9 mouse cellular contexts compared by ENCODE assay signal in the genomic region with DNA sequence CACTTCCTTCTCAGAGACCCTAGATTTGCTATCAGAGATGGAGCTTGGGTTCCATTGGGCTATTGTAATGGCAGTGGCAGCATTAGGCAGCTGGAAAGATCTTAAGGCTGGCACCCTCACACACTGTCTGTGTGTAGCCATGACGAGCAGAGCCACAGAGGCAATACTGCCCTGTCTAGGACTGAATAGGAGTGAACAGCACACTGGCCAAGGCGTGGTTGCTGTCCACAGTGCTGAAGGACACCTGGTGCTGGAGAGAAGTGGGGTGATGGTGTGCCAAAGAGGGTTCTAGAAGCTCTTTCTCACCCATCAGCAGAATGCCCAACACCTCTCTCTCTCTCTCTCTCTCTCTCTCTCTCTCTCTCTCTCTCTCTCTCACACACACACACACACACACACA.
A peak's percentile ranks its signal among the peaks of the same experiment; 100 is the strongest.
DNase-seq lines count a peak whose midpoint lies in the region; TF ChIP-seq lines count a peak whose summit lies in the region.
"Had no signal": no experiment of that assay in that cellular context is flagged by ENCODE, and none has a peak within 500 bp of the region (broad histone marks: within the 10 kb centered on the region; RNA-seq: fewer than 3 reads in every experiment).

No protein-coding gene starts in this region.

- no peak overlapping the region for H3K4me2 ChIP-seq in myocyte (ENCODE audit: low read depth)

- TF ChIP-seq POLR2A in myocyte (IDR thresholded peaks at IDR 0.05; ENCODE audit: insufficient read length, low read depth), result no peak

- H3K79me2 ChIP-seq in myocyte (ENCODE audit: control insufficient read depth, insufficient read depth), result no peaks in the 10 kb centered on the region

- no peaks in the 10 kb centered on the region for H3K27me3 ChIP-seq in myocyte (ENCODE audit: control insufficient read depth, insufficient read depth, insufficient read length)

- no peak overlapping the region for H3K4me3 ChIP-seq in myocyte

- peak; percentile 12 to 36 for DNase-seq in adrenal gland, postnatal 36 days
- no peak for DNase-seq in adrenal gland, adult (ENCODE audit: inconsistent age in 2 of 2, low spot score in 1 of 2)
- peak; percentile 28 for DNase-seq in lung, postnatal 10 days
- no peak for DNase-seq in lung, postnatal 14 days
- DNase-seq in embryo, embryonic 10.5 days (ENCODE audit: low spot score), result peak; percentile 60
- DNase-seq in natural killer cell, adult 2 months (ENCODE audit: low spot score in 2 of 2), result no peak
- DNase-seq in cerebellum, postnatal 14 days, result no peak
- DNase-seq: gastrocnemius, postnatal 36 days had no signal

- no peak overlapping the region for H3ac ChIP-seq in myocyte (ENCODE audit: control insufficient read depth, insufficient read length)

- no peaks in the 10 kb centered on the region for H3K36me3 ChIP-seq in myocyte (ENCODE audit: control insufficient read depth, insufficient read depth)

TF ChIP-seq in myocyte, 11 proteins besides CTCF, POLR2A, EP300 and RAD21:
- TF ChIP-seq REST (IDR thresholded peaks at IDR 0.05; ENCODE audit: insufficient read depth, insufficient read length) (peak; percentile 97), POLR2AphosphoS2 (IDR thresholded peaks at IDR 0.05; ENCODE audit: insufficient read length, low read depth) (no peak)

Comparison
In these comparisons a context has a peak if more than half of its experiments do, and no peak if none do; other contexts are left out.
1. DNase-seq: peak in adrenal gland, postnatal 36 days (2 of 2), lung, postnatal 10 days (single experiment) and embryo, embryonic 10.5 days (single experiment); none in adrenal gland, adult (0 of 2), lung, postnatal 14 days (single experiment), natural killer cell, adult 2 months (0 of 2) and cerebellum, postnatal 14 days (0 of 2).